Mouse (Mus musculus) stomach, postnatal 0 days (tissue): Measurements from ENCODE around the gene Pdpn.

Source experiments
- CTCF ChIP-seq: IDR thresholded peaks from 2 replicates; pipeline ENCODE4 v1.5.1; 2016; ENCODE audit warnings: antibody characterized with exemption, low read depth, mild to moderate bottlenecking, moderate library complexity
- EP300 ChIP-seq: optimal IDR thresholded peaks from 2 replicates; pipeline ENCODE3; 2016; ENCODE audit warnings: antibody characterized with exemption

DNA sequence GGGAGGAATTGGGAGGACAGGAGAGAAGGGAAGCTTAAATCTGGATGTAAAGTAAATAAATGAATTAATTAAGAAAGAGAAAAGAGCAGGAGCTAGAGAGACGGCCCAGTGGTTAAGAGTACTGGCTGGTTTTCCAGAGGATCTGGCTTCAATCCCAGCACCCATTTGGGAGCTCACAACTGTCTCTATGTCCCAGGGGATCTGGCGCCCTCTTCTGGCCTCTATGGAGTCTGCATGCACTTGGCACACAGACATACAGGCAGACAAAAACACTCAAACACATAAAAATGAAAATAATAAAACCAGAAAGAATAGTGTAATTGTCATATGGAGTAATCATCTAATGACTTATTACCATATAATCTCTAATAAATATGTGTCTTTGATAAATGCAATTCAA is 12.0 kb upstream of the Pdpn start:
- TF ChIP-seq CTCF (peak; percentile 71), EP300 (no peak)
